Mouse (Mus musculus) kidney, postnatal 0 days (tissue): ENCODE measurements around the gene Scarb1. TPM values are rescaled to one million over a fixed set of nuclear protein-coding genes. Genes with fewer than 3 reads are reported as not detected.
A peak's percentile ranks its signal among the peaks of the same experiment; 100 is the strongest.

Experiments used
- ATAC-seq: fragments of 200-750 bp; cut with Nextera tagmentation; replicated peaks from 2 replicates; pipeline ENCODE4 v1.8.0; 2017; ENCODE audit warnings: low read depth, moderate number of reproducible peaks, moderate TSS enrichment, moderate library complexity; ENCODE audit not compliant: low FRiP score
- DNase-seq: peaks from one replicate; pipeline ENCODE4 v3.0.0-alpha.2; 2016; ENCODE audit warnings: low spot score
- H3K27ac ChIP-seq: fragments of 300-500 bp; sonication (generic); 2 replicates; pipeline ENCODE4 v1.5.1; 2014; ENCODE audit warnings: mild to moderate bottlenecking
- H3K27me3 ChIP-seq: fragments of 300-500 bp; sonication (generic); 2 replicates; pipeline ENCODE4 v1.6.1; 2014; ENCODE audit warnings: low read length, mixed read lengths; ENCODE audit not compliant: insufficient read depth
- H3K36me3 ChIP-seq: fragments of 300-500 bp; sonication (generic); 2 replicates; pipeline ENCODE4 v1.6.1; 2014; ENCODE audit warnings: low read length, mixed read lengths; ENCODE audit not compliant: insufficient read depth
- H3K4me1 ChIP-seq: fragments of 300-500 bp; sonication (generic); replicated peaks from 2 replicates; pipeline ENCODE4 v1.6.1; 2014; ENCODE audit warnings: antibody characterized with exemption, low read length, mixed read lengths; ENCODE audit not compliant: insufficient read depth
- H3K4me2 ChIP-seq: fragments of 300-500 bp; sonication (generic); 2 replicates; pipeline ENCODE4 v1.6.1; 2014; ENCODE audit warnings: mild to moderate bottlenecking, low read length, moderate library complexity, mixed read lengths
- H3K4me3 ChIP-seq: fragments of 300-500 bp; sonication (generic); replicated peaks from 2 replicates; pipeline ENCODE4 v1.5.1; 2014; ENCODE audit warnings: low read depth, low read length
- H3K9ac ChIP-seq: fragments of 300-500 bp; sonication (generic); 2 replicates; pipeline ENCODE4 v1.6.1; 2014; ENCODE audit warnings: low read depth, low read length
- H3K9me3 ChIP-seq: fragments of 300-500 bp; sonication (generic); replicated peaks from 2 replicates; pipeline ENCODE4 v1.6.1; 2016; ENCODE audit warnings: low read length, inconsistent platforms, mixed read lengths
- CTCF ChIP-seq: IDR thresholded peaks from 2 replicates; pipeline ENCODE4 v1.5.1; 2016; ENCODE audit warnings: antibody characterized with exemption, low read depth, mild to moderate bottlenecking, moderate library complexity
- WGBS: fragments of 180-500 bp; shearing (Covaris S2); extraction: QIAGEN DNeasy Blood & Tissue Kit; methylation state at CpG from one replicate; pipeline ENCODE4 v1.1.7; 2014; 5-methylcytosine and 5-hydroxymethylcytosine counted together
- polyA plus RNA-seq: library from polyadenylated mRNA; unstranded; fragments of >200 nt; fragmentation: Nextera tagmentation; extraction: Ambion mirVana; gene quantifications from 2 replicates; pipeline ENCODE4 v1.2.1, GENCODE M21; 2015

The Scarb1 gene
- polyA plus RNA-seq, 1 experiment from 2014 or later: 49.0 TPM

GRCm38 (mm10) chr5:125272231-125272988 lies 68.5 kb downstream of the Scarb1 start:
- no peaks in the 10 kb centered on the region for H3K9me3 ChIP-seq
- no peaks in the 10 kb centered on the region for H3K36me3 ChIP-seq
- no peak for TF ChIP-seq CTCF
- H3K27me3 ChIP-seq: no peaks in the 10 kb centered on the region
- WGBS: 81% methylated on average over 10 of the region's 10 CpGs
- no peak overlapping the region for H3K4me2 ChIP-seq
- no peak overlapping the region for H3K4me3 ChIP-seq
- no peak overlapping the region for H3K9ac ChIP-seq
- no peak for DNase-seq
- peaks cover 2% of the 10 kb centered on the region; the same call in 1 of the 2 replicates for H3K4me1 ChIP-seq
- H3K27ac ChIP-seq: no peak overlapping the region
- no peak for ATAC-seq

DNA sequence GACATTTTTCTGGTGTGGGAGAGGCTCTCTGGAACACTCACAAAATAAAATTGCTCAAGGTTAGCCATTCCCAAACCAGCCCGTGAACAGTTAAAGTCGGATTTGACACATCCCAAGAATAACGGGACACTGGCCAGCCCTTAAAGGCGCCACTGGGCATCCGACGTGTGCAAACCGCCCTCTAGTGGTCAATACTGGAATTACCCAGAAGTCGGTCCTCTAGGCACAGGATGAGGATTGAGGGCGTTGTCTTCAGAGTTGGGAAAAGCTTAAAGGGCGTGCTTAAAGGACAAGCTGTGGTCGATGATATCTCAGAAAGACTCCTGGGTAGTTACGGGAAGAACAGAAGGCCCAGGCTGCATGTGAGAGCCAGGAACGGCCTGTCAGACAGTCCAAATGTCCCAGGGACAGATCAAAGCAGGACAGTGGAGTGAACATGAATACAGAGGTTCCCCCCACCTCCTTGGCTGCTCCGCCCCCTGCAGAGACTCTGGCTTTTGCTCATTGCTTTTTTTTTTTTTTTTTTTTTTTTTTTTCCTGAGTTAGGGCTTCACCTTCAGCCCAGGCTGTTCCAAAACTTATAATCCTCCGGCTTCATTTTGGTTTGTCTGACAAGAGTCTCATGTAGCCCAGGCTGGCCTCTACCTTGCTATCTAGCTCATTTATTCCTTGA lies 69.2 kb downstream of the Scarb1 start:
- H3K4me3 ChIP-seq: no peak overlapping the region
- peak; percentile 99 for TF ChIP-seq CTCF
- no peaks in the 10 kb centered on the region for H3K9me3 ChIP-seq
- ATAC-seq: no peak
- 9% methylated on average over 15 of the region's 15 CpGs for WGBS
- no peaks in the 10 kb centered on the region for H3K36me3 ChIP-seq
- peak; percentile 92 for DNase-seq
- H3K27me3 ChIP-seq: no peaks in the 10 kb centered on the region
- no peak overlapping the region for H3K4me2 ChIP-seq
- H3K9ac ChIP-seq: no peak overlapping the region
- no peak overlapping the region for H3K27ac ChIP-seq
- H3K4me1 ChIP-seq: peaks cover 4% of the 10 kb centered on the region; the same call in 1 of the 2 replicates

DNA sequence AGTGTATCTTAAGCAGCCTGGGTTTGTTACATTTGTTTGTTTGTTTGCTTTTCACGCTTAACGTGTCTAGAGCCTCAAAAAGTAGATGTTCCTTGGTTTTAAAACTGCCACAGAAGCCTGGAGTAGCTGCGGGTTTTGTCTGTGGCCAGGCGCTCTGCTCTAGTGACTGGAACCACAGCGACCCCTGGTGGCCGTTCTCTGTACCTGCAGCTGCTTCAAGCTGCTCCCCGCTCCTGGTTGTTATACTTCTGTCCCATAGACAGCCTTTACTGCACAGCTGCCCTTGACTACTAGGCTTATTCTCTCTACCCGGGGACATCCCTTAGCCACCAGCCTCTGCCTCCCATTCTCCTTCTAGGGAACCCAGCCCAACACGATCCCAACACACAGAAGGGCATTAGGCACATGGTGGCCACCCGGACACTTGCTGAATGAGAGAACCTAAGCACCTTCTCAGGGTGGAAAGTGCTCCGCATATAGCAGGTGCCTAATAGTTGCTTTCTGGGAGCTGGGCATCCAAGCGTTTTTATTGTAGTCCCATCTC lies 70.2 kb downstream of the Scarb1 start:
- Histone ChIP-seq H3K27me3 (no peaks in the 10 kb centered on the region), H3K9me3 (no peaks in the 10 kb centered on the region), H3K36me3 (no peaks in the 10 kb centered on the region), H3K27ac (no peak overlapping the region), H3K4me1 (peaks cover 4% of the 10 kb centered on the region; the same call in 1 of the 2 replicates), H3K9ac (no peak overlapping the region), H3K4me3 (no peak overlapping the region), H3K4me2 (no peak overlapping the region)
- peak; percentile 98 for TF ChIP-seq CTCF
- 16% methylated on average over 12 of the region's 12 CpGs for WGBS
- ATAC-seq (no peak), DNase-seq (peak; percentile 95)

DNA sequence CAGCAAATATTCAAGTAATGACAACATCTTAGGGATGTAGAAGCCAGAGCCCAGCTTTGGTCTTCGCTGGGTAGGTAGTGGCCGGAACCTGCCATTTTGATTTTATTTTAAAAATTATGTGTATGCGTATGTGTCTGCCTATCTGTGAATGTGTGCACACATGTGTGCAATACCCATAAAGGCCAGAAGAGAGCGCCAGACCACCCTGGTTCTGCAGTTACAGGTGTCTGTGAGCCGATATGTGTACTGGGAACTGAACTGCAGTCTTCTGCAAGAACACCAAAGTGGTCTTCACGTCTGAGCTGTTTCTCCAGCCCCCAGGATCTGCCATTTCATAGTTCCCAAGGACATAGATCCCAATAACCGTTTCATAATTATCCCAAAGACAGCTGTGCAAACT lies 71.1 kb downstream of the Scarb1 start:
- peak; percentile 32; the same call in 1 of the 2 replicates for TF ChIP-seq CTCF
- DNase-seq (no peak), ATAC-seq (no peak)
- H3K9me3 ChIP-seq: no peaks in the 10 kb centered on the region
- H3K4me3 ChIP-seq: no peak overlapping the region
- 88% methylated on average over 7 of the region's 7 CpGs for WGBS
- H3K9ac ChIP-seq: no peak overlapping the region
- no peak overlapping the region for H3K27ac ChIP-seq
- no peaks in the 10 kb centered on the region for H3K36me3 ChIP-seq
- peaks cover 4% of the 10 kb centered on the region; the same call in 1 of the 2 replicates for H3K4me1 ChIP-seq
- H3K27me3 ChIP-seq: no peaks in the 10 kb centered on the region
- no peak overlapping the region for H3K4me2 ChIP-seq

- WGBS: 88% methylated on average over 8 of the region's 8 CpGs
- ATAC-seq (no peak), DNase-seq (no peak)
- H3K4me1 ChIP-seq: peaks cover 6% of the 10 kb centered on the region
- no peaks in the 10 kb centered on the region for H3K36me3 ChIP-seq
- no peak overlapping the region for H3K4me3 ChIP-seq
- H3K4me2 ChIP-seq: no peak overlapping the region
- no peak overlapping the region for H3K9ac ChIP-seq
- no peak overlapping the region for H3K27ac ChIP-seq
- no peaks in the 10 kb centered on the region for H3K9me3 ChIP-seq
- TF ChIP-seq CTCF: no peak; the same call in 1 of the 2 replicates
- H3K27me3 ChIP-seq: no peaks in the 10 kb centered on the region
Measured at GRCm38 (mm10) chr5:125269399-125269798, 71.5 kb downstream of the Scarb1 start.

- ATAC-seq (no peak), DNase-seq (peak; percentile 74)
- TF ChIP-seq CTCF: peak; percentile 97
- WGBS: 14% methylated on average over 10 of the region's 10 CpGs
- H3K27ac ChIP-seq: no peak overlapping the region
- no peaks in the 10 kb centered on the region for H3K36me3 ChIP-seq
- no peak overlapping the region for H3K9ac ChIP-seq
- H3K4me2 ChIP-seq: peak overlapping the region; percentile 46; the same call in 1 of the 2 replicates
- no peaks in the 10 kb centered on the region for H3K27me3 ChIP-seq
- H3K4me1 ChIP-seq: peaks cover 8% of the 10 kb centered on the region
- H3K4me3 ChIP-seq: no peak overlapping the region
- H3K9me3 ChIP-seq: no peaks in the 10 kb centered on the region
Measured at GRCm38 (mm10) chr5:125268033-125268765, 72.7 kb downstream of the Scarb1 start.
